In genomic region chr11:120013174-120013711, GRCm38 (mm10) we compare ENCODE assay signal across 8 mouse cellular contexts. TPM values are rescaled to one million over a fixed set of nuclear protein-coding genes. Genes with fewer than 3 reads are reported as not detected.
DNase-seq lines count a peak whose midpoint lies in the region; ATAC-seq and TF ChIP-seq lines count a peak whose summit lies in the region.

No protein-coding gene starts in this region.

- peak overlapping the region; percentile 46 for H3K4me2 ChIP-seq in hindbrain, embryonic 11.5 days (replicated peaks; ENCODE audit: low read depth, low read length)
- H3K4me2 ChIP-seq in lung, postnatal 0 days (replicated peaks; ENCODE audit: low read depth, low read length) = peak overlapping the region; percentile 60

- H3K9me3 ChIP-seq in hindbrain, embryonic 11.5 days (ENCODE audit: control insufficient read depth, low read length) = no peaks in the 10 kb centered on the region
- no peaks in the 10 kb centered on the region for H3K9me3 ChIP-seq in lung, postnatal 0 days (ENCODE audit: low read length)

- ATAC-seq in frontal cortex, adult (ENCODE audit: low TSS enrichment) = peak; percentile 45
- ATAC-seq in hindbrain, embryonic 11.5 days (ENCODE audit: low FRiP score) = peak; percentile 74
- ATAC-seq in lung, postnatal 0 days = peak; percentile 87

- H3K4me3 ChIP-seq in hindbrain, embryonic 11.5 days (ENCODE audit: low read depth, low read length) = peak overlapping the region; percentile 16
- peak overlapping the region; percentile 24; the same call in 1 of the 2 replicates for H3K4me3 ChIP-seq in lung, postnatal 0 days (ENCODE audit: low read depth, low read length)

- TF ChIP-seq EP300 in lung, postnatal 0 days (IDR thresholded peaks at IDR 0.05) = no peak

- 24% methylated on average over 21 of the region's 21 CpGs for WGBS in hindbrain, embryonic 11.5 days
- WGBS in lung, postnatal 0 days = 11% methylated on average over 21 of the region's 21 CpGs

- peak; percentile 93 for DNase-seq in NIH3T3 (ENCODE audit: low read depth)
- peak; percentile 87 for DNase-seq in cerebellum, adult 8-10 months
- peak; percentile 89 for DNase-seq in hindbrain, embryonic 11.5 days (ENCODE audit: low spot score)
- DNase-seq in layer of hippocampus, postnatal 10 days (ENCODE audit: low spot score in 2 of 2) = peak; percentile 90 to 91
- peak; percentile 91 for DNase-seq in lung, postnatal 0 days (ENCODE audit: low spot score)
- DNase-seq in retina, embryonic 14.5 days (ENCODE audit: low spot score) = peak; percentile 96
- peak; percentile 81 for DNase-seq in urinary bladder, postnatal 14 days (ENCODE audit: low spot score)

- peaks cover 5% of the 10 kb centered on the region; the same call in 1 of the 2 replicates for H3K27me3 ChIP-seq in hindbrain, embryonic 11.5 days (ENCODE audit: control insufficient read depth, insufficient read depth, low read length)
- no peaks in the 10 kb centered on the region for H3K27me3 ChIP-seq in lung, postnatal 0 days (replicated peaks; ENCODE audit: insufficient read depth, low read length)

- H3K27ac ChIP-seq in hindbrain, embryonic 11.5 days (ENCODE audit: low read depth, low read length) = 0 out of 2 replicates have a peak overlapping the region, but pooled peaks have one; percentile 9
- no peak overlapping the region for H3K27ac ChIP-seq in lung, postnatal 0 days (ENCODE audit: low read length)

- no peaks in the 10 kb centered on the region for H3K36me3 ChIP-seq in hindbrain, embryonic 11.5 days (ENCODE audit: control insufficient read depth, insufficient read depth, low read length)
- H3K36me3 ChIP-seq in lung, postnatal 0 days (ENCODE audit: insufficient read depth, low read length) = no peaks in the 10 kb centered on the region

- TF ChIP-seq CTCF in lung, postnatal 0 days (IDR thresholded peaks at IDR 0.05) = peak; percentile 95

- H3K9ac ChIP-seq in hindbrain, embryonic 11.5 days (ENCODE audit: low read depth, low read length) = peak overlapping the region; percentile 54
- H3K9ac ChIP-seq in lung, postnatal 0 days (replicated peaks; ENCODE audit: low read depth) = no peak overlapping the region

- peaks cover 12% of the 10 kb centered on the region for H3K4me1 ChIP-seq in hindbrain, embryonic 11.5 days (replicated peaks; ENCODE audit: control insufficient read depth, insufficient read depth, low read length)
- 0 out of 2 replicates have a peak, but pooled peaks cover 4% of the 10 kb centered on the region for H3K4me1 ChIP-seq in lung, postnatal 0 days (ENCODE audit: insufficient read depth, low read depth, low read length)

RNA-seq across cellular contexts. Expression of gene Aatk, which starts 33.7 kb away (rescaled TPM):
- 1.9 TPM in 2 replicates for polyA plus RNA-seq in hindbrain, embryonic 11.5 days (2014; fragmentation: Nextera tagmentation; extraction: Ambion mirVana)
- 100 to 1,000 TPM; 136 to 148 TPM for total RNA-seq in layer of hippocampus, postnatal 10 days (2021)
- 1.4 and 1.7 TPM in 2 replicates for polyA plus RNA-seq in lung, postnatal 0 days (2015; fragmentation: Nextera tagmentation; extraction: Ambion mirVana)
